Mouse (Mus musculus) layer of hippocampus, postnatal 36 days (tissue): ENCODE data around the gene Parg. TPM values are rescaled to one million over a fixed set of nuclear protein-coding genes. Genes with fewer than 3 reads are reported as not detected.
A peak's percentile ranks its signal among the peaks of the same experiment; 100 is the strongest.
"Not testable (repeated sequence)": the region's sequence is repeated elsewhere in the genome, so short reads cannot be mapped to it uniquely, and the experiment has no call there.

ENCODE experiments used
- DNase-seq, 2 experiments: peaks; one replicate each; pipeline ENCODE4 v3.0.0; 2022
- total RNA-seq, 2 experiments: library from RNA; stranded (reverse); gene quantifications; 2 replicates each; pipeline ENCODE4 v1.2.3; 2021

The Parg gene
- 10 to 100 TPM; 43.0 to 49.8 TPM for total RNA-seq

GRCm38 (mm10) chr14:32201791-32202451, at the start of gene Parg, which contains the start of gene Timm23:
TSS of gene Parg (plus strand) at chr14:32201949.
TSS of gene Timm23 (minus strand) at chr14:32201898.
- peak; percentile 90 to 91 for DNase-seq

GRCm38 (mm10) chr14:32152243-32152965, 49.3 kb upstream of the Parg start:
- no peak for DNase-seq

DNA sequence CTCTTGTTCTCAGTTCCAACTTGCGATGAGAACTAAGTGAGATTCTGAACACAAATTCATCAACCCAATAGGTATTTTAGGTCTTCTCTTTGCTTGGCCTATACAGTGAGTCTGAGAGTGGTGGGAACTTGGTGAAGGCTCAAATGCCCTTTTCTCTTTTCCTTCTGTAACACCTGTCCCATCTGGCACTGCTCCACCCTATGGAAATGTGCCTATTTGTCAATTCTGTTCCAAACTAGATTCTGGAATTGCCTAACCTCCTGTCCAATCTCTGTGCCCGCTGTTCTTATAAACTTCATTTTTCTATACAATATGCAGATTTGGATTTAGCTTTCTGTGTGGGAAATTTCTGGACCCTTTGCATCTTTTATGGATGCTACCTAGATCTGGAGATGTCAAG, 48.6 kb upstream of the Parg start:
- no peak for DNase-seq

GRCm38 (mm10) chr14:32154758-32155157, 47.0 kb upstream of the Parg start:
- no peak for DNase-seq

- no peak for DNase-seq
These were observed 42.5 kb upstream of the Parg start for GRCm38 (mm10) chr14:32159150-32159670.

DNA sequence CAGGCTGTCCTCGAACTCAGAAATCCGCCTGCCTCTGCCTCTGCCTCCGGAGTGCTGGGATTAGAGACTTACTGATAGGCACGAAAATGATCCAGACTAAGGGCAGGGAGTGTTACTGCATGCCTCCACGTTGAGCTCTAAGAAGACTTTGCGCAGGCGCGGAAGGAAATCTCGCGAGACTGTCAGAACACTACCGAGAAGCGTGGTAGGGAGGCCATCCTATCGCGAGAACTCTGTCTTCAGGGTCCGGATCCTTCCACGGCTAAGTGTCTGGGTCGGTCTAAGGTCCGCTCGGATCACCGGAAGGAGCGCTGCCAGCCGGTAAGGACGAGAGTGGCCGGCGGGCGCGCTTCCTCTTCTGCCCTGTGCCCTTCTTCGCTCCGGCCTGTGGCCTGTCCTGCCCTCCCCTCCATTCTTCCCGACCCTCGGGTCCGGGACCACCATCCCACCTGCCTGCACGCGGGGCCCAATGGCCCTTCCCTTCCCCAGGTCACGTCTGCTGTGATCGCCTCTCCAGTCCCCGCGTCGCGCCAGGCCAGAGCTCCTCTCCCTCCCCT, 42.0 kb upstream of the Parg start, which contains the start of gene Ncoa4:
TSS of gene Ncoa4 (plus strand) at position 176 of the 557 bp plus-strand sequence.
- peak; percentile 96 for DNase-seq

DNA sequence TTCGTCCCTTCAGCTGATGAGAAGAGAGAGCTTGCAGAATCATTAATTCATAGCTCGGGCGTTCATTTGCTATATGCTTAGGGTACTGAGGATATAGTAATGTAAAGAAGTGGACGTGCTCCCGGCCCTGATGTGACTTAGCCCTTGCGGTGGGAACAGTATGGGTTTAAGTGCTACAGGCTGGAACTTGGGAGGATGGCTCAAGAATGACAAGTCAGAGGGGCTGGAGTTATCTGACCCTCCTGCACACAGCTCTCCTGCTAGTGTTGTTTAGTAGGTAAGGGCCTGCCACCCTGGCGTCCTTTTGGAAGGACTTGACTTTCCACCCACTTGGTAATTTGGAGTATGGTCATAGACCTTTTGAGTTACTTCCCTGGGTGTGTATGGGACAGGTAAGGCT, 41.2 kb upstream of the Parg start:
- DNase-seq = no peak

DNA sequence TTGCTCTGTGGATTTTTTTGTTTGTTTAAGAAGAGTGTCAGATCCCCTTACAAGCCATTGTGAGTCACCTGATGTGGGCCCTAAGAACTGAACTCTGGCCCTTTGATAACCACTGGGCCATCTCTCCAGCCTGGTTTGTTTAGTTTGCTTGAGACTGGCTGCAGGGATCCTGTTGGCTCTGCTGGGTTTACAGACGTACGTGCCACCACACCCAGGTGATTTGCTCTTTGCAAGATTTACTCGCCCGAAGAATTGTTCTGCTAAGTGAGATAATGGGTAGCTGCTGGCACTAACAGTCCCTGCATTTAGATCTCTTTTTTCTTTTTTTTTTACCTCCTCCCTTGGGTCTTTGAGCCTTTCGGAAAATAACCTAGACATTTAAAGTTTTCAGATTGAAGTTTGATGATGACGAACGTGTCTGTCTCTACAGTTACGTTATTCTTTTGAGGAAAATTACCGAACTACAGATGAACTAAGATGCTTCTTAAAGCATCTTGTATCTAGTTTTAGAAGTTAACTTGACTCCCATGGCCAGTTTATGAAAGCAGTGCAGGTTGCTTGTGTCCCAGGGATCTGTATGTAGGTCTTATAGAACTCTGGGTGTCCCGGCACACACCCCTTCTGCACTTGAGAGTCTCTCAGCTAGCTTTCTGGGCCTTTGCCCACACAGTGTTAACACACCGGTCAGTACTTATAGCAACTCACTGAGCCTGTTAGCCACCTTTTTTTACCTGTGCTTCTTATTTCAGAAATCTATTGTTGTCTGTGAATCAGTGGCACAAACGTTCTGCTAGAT, 40.5 kb upstream of the Parg start:
- DNase-seq = no peak

GRCm38 (mm10) chr14:32162231-32162630, 39.5 kb upstream of the Parg start:
- DNase-seq = no peak

- DNase-seq = no peak
These were observed 38.4 kb upstream of the Parg start for GRCm38 (mm10) chr14:32163203-32163888.

DNA sequence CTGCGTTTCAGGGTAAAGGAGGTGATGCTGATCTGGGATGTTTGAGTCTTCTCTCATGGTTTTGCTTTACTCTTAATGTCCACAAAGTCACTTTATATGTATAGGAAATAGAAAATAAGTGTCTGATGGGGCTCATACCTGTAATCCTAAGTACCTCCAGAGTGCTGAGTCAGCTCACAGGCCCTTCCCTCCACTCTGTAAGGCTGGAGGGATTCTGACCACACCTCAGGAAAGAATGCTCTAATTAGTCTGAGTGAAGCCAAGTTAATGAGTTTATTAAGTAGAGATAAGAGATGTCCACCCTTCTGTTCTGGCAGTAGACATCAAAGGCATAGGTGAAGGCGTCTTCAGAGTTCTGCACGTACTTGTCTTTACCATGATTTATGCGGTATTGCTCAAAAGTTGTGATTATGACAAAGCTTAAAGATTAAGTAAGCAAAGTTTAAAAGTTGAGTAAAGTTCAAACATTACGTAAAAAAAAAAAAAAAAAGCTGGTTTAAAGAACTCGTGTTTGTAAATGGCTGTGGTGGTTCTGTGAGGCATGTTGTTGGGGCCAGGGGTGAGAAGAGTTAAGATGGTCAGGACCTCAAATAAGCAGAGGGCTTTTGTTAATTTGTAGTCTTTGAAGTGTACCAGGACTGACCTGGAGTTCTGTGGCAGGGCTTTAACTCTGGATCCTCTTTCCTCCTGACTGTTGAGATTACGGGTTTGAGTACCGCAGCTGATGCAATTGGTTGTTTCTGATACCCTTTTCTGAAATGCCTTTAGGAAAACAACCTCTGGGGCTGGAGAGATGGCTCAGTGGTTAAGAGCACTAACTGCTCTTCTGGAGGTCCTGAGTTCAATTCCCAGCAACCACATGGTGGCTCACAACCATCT, 37.3 kb upstream of the Parg start:
- no peak for DNase-seq

GRCm38 (mm10) chr14:32165278-32166061, 36.3 kb upstream of the Parg start:
- peak; percentile 26 to 30 for DNase-seq

DNA sequence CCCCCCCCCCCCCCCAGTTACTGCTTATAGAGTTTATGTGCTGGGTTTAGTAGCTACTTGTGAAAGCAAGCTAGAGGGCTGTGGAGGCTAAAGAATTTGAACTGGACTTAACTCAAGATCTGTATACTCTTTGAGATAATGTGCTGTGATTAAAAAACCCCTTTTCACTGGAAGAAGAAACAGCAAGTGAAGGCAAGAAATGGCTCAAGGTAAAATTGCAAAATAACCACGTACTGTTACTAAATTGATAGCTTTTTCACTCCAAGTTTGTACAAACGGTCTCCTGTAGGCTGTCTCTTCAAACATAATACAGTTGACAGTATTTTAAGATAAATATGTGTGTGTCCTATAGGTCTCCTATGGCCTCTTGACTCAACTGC, 35.7 kb upstream of the Parg start:
- DNase-seq = no peak

GRCm38 (mm10) chr14:32166840-32167239, 34.9 kb upstream of the Parg start:
- DNase-seq = no peak

DNA sequence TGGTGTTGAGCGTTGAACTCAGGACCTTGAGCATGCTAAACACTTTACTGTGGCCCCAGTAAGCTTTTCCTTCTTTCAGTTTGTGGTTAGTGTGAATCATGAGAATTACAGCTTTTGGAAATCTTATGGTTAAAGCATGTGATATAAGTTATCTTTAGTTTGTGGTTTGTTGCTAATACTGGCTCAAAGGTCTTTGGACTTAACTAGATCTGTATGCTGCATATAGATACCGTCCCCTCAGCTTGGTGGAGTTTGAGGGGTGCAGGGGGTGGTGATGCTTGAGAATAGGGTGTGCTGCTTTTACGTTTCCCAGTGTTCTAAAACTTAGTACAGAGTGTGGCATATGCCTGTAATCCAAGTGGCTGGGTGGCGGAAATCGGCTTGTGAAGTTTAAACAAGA, 34.4 kb upstream of the Parg start:
- DNase-seq = no peak

- no peak for DNase-seq
These were observed 33.0 kb upstream of the Parg start for GRCm38 (mm10) chr14:32168653-32169231.

DNA sequence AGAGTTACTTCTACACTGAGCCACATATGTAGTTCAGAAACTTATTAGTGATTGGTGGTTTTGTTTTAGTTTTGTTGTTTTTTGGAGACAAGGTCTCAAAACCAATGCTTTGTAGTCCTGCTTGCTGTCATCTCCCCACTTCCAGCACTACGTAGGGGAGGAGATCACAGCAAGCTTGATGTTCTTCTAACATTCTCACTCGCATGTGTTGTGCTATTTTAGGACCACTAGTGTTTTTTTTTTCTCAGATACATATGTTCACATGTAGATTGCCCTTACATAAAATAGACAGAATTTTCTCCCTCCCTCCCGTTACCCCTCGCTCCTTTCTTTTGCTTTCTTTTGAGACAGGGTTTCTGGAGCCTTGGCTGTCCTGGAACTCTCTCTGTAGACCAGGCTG, 31.6 kb upstream of the Parg start:
- no peak for DNase-seq

DNA sequence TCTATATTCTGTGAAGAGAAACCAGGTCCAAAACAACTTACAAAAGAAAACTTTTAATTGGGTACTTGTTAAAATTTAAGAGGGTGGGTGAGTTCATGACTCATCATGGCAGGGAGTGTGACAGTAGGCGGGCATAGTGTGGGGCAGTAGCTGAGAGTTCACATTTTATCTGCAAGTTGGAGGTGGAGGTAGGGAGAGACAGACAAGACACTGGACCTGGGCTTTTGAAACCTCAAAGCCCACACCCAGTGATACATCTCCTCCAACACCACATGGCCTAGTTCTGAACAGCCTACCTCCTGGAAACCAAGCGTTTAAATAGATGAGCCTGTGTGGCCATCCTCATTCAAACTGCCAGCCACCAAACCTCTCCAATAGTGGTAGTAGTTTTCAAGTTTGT, 26.4 kb upstream of the Parg start:
- DNase-seq = no peak

DNA sequence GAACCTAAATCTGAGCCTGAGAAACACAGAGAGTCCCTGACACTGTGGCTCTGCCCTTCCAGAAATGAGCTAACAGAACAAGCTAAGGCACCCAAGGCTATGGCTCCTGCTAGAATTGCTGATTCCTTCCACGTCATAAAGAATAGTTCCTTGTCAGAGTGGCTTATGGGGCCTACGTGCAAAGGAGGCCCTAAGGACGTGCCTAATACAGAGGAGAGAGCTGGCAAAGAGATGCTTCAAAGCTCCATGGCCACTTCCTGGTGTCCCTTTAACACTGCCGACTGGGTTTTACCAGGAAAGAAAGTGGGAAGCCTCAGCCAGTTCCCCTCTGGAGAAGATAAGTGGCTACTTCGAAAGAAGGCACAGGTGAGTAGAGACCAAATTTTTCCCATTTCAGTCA, 25.2 kb upstream of the Parg start:
- DNase-seq = not testable (repeated sequence)
